Mouse (Mus musculus): ENCODE measurements around the gene Manba. TPM values are rescaled to one million over a fixed set of nuclear protein-coding genes. Genes with fewer than 3 reads are reported as not detected.

The Manba gene
- polyA plus RNA-seq, 1 experiment from 2014 or later = 3.7 TPM

GRCm38 (mm10) chr3:135556851-135557662 is 71.6 kb downstream of the Manba start:
- H3K27ac ChIP-seq (ENCODE audit: low read depth, low read length) = no peak overlapping the region
- H3K9ac ChIP-seq (ENCODE audit: low read depth, low read length) = no peak overlapping the region
- WGBS = 81% methylated on average over 12 of the region's 12 CpGs
- H3K4me1 ChIP-seq (replicated peaks; ENCODE audit: control insufficient read depth, insufficient read depth, low read length) = no peaks in the 10 kb centered on the region
- ATAC-seq (ENCODE audit: low FRiP score) (no peak), DNase-seq (ENCODE audit: low spot score) (no peak)
- no peak overlapping the region for H3K4me3 ChIP-seq (ENCODE audit: low read depth, low read length)
- no peaks in the 10 kb centered on the region for H3K36me3 ChIP-seq (ENCODE audit: control insufficient read depth, insufficient read depth, low read length)
- no peaks in the 10 kb centered on the region for H3K9me3 ChIP-seq (ENCODE audit: control insufficient read depth, low read length)
- no peak overlapping the region for H3K4me2 ChIP-seq (replicated peaks; ENCODE audit: low read depth, low read length)
- no peaks in the 10 kb centered on the region for H3K27me3 ChIP-seq (ENCODE audit: control insufficient read depth, insufficient read depth, low read length)

GRCm38 (mm10) chr3:135562036-135562435 is 76.6 kb downstream of the Manba start:
- Histone ChIP-seq H3K27me3 (ENCODE audit: control insufficient read depth, insufficient read depth, low read length) (no peaks in the 10 kb centered on the region), H3K4me1 (replicated peaks; ENCODE audit: control insufficient read depth, insufficient read depth, low read length) (no peaks in the 10 kb centered on the region), H3K36me3 (ENCODE audit: control insufficient read depth, insufficient read depth, low read length) (no peaks in the 10 kb centered on the region), H3K4me2 (replicated peaks; ENCODE audit: low read depth, low read length) (no peak overlapping the region), H3K9me3 (ENCODE audit: control insufficient read depth, low read length) (no peaks in the 10 kb centered on the region), H3K9ac (ENCODE audit: low read depth, low read length) (no peak overlapping the region), H3K27ac (ENCODE audit: low read depth, low read length) (no peak overlapping the region), H3K4me3 (ENCODE audit: low read depth, low read length) (no peak overlapping the region)
- no peak for DNase-seq (ENCODE audit: low spot score)
- no peak for ATAC-seq (ENCODE audit: low FRiP score)
- WGBS = 89% methylated on average over 7 of the region's 7 CpGs

- 0 out of 2 replicates have a peak, but pooled peaks have one; percentile 40 for ATAC-seq (ENCODE audit: low FRiP score)
- no peaks in the 10 kb centered on the region for H3K27me3 ChIP-seq (ENCODE audit: control insufficient read depth, insufficient read depth, low read length)
- WGBS = 83% methylated on average over 17 of the region's 17 CpGs
- H3K4me2 ChIP-seq (replicated peaks; ENCODE audit: low read depth, low read length) = no peak overlapping the region
- H3K27ac ChIP-seq (ENCODE audit: low read depth, low read length) = no peak overlapping the region
- H3K9me3 ChIP-seq (ENCODE audit: control insufficient read depth, low read length) = no peaks in the 10 kb centered on the region
- no peaks in the 10 kb centered on the region for H3K36me3 ChIP-seq (ENCODE audit: control insufficient read depth, insufficient read depth, low read length)
- H3K4me3 ChIP-seq (ENCODE audit: low read depth, low read length) = no peak overlapping the region
- H3K9ac ChIP-seq (ENCODE audit: low read depth, low read length) = no peak overlapping the region
- DNase-seq (ENCODE audit: low spot score) = no peak
- H3K4me1 ChIP-seq (replicated peaks; ENCODE audit: control insufficient read depth, insufficient read depth, low read length) = no peaks in the 10 kb centered on the region
These were observed 77.8 kb downstream of the Manba start for GRCm38 (mm10) chr3:135563163-135563689.

- DNase-seq (ENCODE audit: low spot score) = no peak
- Histone ChIP-seq H3K9ac (ENCODE audit: low read depth, low read length) (no peak overlapping the region), H3K27me3 (ENCODE audit: control insufficient read depth, insufficient read depth, low read length) (no peaks in the 10 kb centered on the region), H3K27ac (ENCODE audit: low read depth, low read length) (no peak overlapping the region), H3K4me3 (ENCODE audit: low read depth, low read length) (no peak overlapping the region), H3K9me3 (ENCODE audit: control insufficient read depth, low read length) (no peaks in the 10 kb centered on the region), H3K4me1 (replicated peaks; ENCODE audit: control insufficient read depth, insufficient read depth, low read length) (no peaks in the 10 kb centered on the region), H3K36me3 (ENCODE audit: control insufficient read depth, insufficient read depth, low read length) (no peaks in the 10 kb centered on the region), H3K4me2 (replicated peaks; ENCODE audit: low read depth, low read length) (no peak overlapping the region)
- no peak for ATAC-seq (ENCODE audit: low FRiP score)
- 89% methylated on average over 9 of the region's 9 CpGs for WGBS
These were observed 79.3 kb downstream of the Manba start for GRCm38 (mm10) chr3:135564706-135565105.

GRCm38 (mm10) chr3:135565306-135565705 is 79.9 kb downstream of the Manba start:
- WGBS = 86% methylated on average over 4 of the region's 4 CpGs

GRCm38 (mm10) chr3:135567888-135568287 is 82.5 kb downstream of the Manba start:
- Histone ChIP-seq H3K9ac (ENCODE audit: low read depth, low read length) (no peak overlapping the region), H3K4me2 (replicated peaks; ENCODE audit: low read depth, low read length) (no peak overlapping the region), H3K36me3 (ENCODE audit: control insufficient read depth, insufficient read depth, low read length) (no peaks in the 10 kb centered on the region), H3K4me3 (ENCODE audit: low read depth, low read length) (no peak overlapping the region), H3K27me3 (ENCODE audit: control insufficient read depth, insufficient read depth, low read length) (no peaks in the 10 kb centered on the region), H3K9me3 (ENCODE audit: control insufficient read depth, low read length) (no peaks in the 10 kb centered on the region), H3K27ac (ENCODE audit: low read depth, low read length) (no peak overlapping the region), H3K4me1 (replicated peaks; ENCODE audit: control insufficient read depth, insufficient read depth, low read length) (no peaks in the 10 kb centered on the region)
- ATAC-seq (ENCODE audit: low FRiP score) = no peak
- DNase-seq (ENCODE audit: low spot score) = no peak
- 81% methylated on average over 6 of the region's 6 CpGs for WGBS

More at GRCm38 (mm10) chr3:135565306-135565705, 79.9 kb downstream of the Manba start:
- ATAC-seq (ENCODE audit: low FRiP score) (no peak), DNase-seq (ENCODE audit: low spot score) (no peak)
- Histone ChIP-seq H3K36me3 (ENCODE audit: control insufficient read depth, insufficient read depth, low read length) (no peaks in the 10 kb centered on the region), H3K9me3 (ENCODE audit: control insufficient read depth, low read length) (no peaks in the 10 kb centered on the region), H3K27ac (ENCODE audit: low read depth, low read length) (no peak overlapping the region), H3K27me3 (ENCODE audit: control insufficient read depth, insufficient read depth, low read length) (no peaks in the 10 kb centered on the region), H3K4me3 (ENCODE audit: low read depth, low read length) (no peak overlapping the region), H3K4me2 (replicated peaks; ENCODE audit: low read depth, low read length) (no peak overlapping the region), H3K4me1 (replicated peaks; ENCODE audit: control insufficient read depth, insufficient read depth, low read length) (no peaks in the 10 kb centered on the region), H3K9ac (ENCODE audit: low read depth, low read length) (no peak overlapping the region)

GRCm38 (mm10) chr3:135568633-135569032 is 83.2 kb downstream of the Manba start:
- Histone ChIP-seq H3K9me3 (ENCODE audit: control insufficient read depth, low read length) (no peaks in the 10 kb centered on the region), H3K9ac (ENCODE audit: low read depth, low read length) (no peak overlapping the region), H3K27ac (ENCODE audit: low read depth, low read length) (no peak overlapping the region), H3K4me2 (replicated peaks; ENCODE audit: low read depth, low read length) (no peak overlapping the region), H3K36me3 (ENCODE audit: control insufficient read depth, insufficient read depth, low read length) (no peaks in the 10 kb centered on the region), H3K4me1 (replicated peaks; ENCODE audit: control insufficient read depth, insufficient read depth, low read length) (no peaks in the 10 kb centered on the region), H3K27me3 (ENCODE audit: control insufficient read depth, insufficient read depth, low read length) (no peaks in the 10 kb centered on the region), H3K4me3 (ENCODE audit: low read depth, low read length) (no peak overlapping the region)
- no peak for ATAC-seq (ENCODE audit: low FRiP score)
- WGBS = 72% methylated on average over 5 of the region's 5 CpGs
- no peak for DNase-seq (ENCODE audit: low spot score)

GRCm38 (mm10) chr3:135571540-135571939 is 86.1 kb downstream of the Manba start:
- H3K36me3 ChIP-seq (ENCODE audit: control insufficient read depth, insufficient read depth, low read length) = no peaks in the 10 kb centered on the region
- WGBS = 73% methylated on average over 13 of the region's 13 CpGs
- ATAC-seq (ENCODE audit: low FRiP score) (no peak), DNase-seq (ENCODE audit: low spot score) (no peak)
- no peaks in the 10 kb centered on the region for H3K4me1 ChIP-seq (replicated peaks; ENCODE audit: control insufficient read depth, insufficient read depth, low read length)
- H3K27me3 ChIP-seq (ENCODE audit: control insufficient read depth, insufficient read depth, low read length) = no peaks in the 10 kb centered on the region
- no peaks in the 10 kb centered on the region for H3K9me3 ChIP-seq (ENCODE audit: control insufficient read depth, low read length)
- H3K27ac ChIP-seq (ENCODE audit: low read depth, low read length) = no peak overlapping the region
- H3K4me2 ChIP-seq (replicated peaks; ENCODE audit: low read depth, low read length) = no peak overlapping the region
- no peak overlapping the region for H3K9ac ChIP-seq (ENCODE audit: low read depth, low read length)
- no peak overlapping the region for H3K4me3 ChIP-seq (ENCODE audit: low read depth, low read length)

- Histone ChIP-seq H3K27me3 (ENCODE audit: control insufficient read depth, insufficient read depth, low read length) (no peaks in the 10 kb centered on the region), H3K9ac (ENCODE audit: low read depth, low read length) (no peak overlapping the region), H3K4me3 (ENCODE audit: low read depth, low read length) (no peak overlapping the region), H3K4me1 (replicated peaks; ENCODE audit: control insufficient read depth, insufficient read depth, low read length) (no peaks in the 10 kb centered on the region), H3K36me3 (ENCODE audit: control insufficient read depth, insufficient read depth, low read length) (no peaks in the 10 kb centered on the region), H3K4me2 (replicated peaks; ENCODE audit: low read depth, low read length) (no peak overlapping the region), H3K27ac (ENCODE audit: low read depth, low read length) (no peak overlapping the region), H3K9me3 (ENCODE audit: control insufficient read depth, low read length) (no peaks in the 10 kb centered on the region)
- 68% methylated on average over 6 of the region's 6 CpGs for WGBS
- DNase-seq (ENCODE audit: low spot score) (no peak), ATAC-seq (ENCODE audit: low FRiP score) (no peak)
These were observed 87.6 kb downstream of the Manba start for GRCm38 (mm10) chr3:135573051-135573450.

All from hindbrain, embryonic 11.5 days (tissue).